Mouse (Mus musculus): Measurements from ENCODE around the gene Gm4985.
"Not testable (repeated sequence)": the region's sequence is repeated elsewhere in the genome, so short reads cannot be mapped to it uniquely, and the experiment has no call there.

Gm4985 gene

GRCm38 (mm10) chrX:23958834-23959233, at the start of gene Gm4985:
TSS of gene Gm4985 (minus strand) at chrX:23958934.
- DNase-seq (ENCODE audit: low spot score in 2 of 2): not testable (repeated sequence)

- no peak for DNase-seq (ENCODE audit: low spot score in 2 of 2)
Measured at GRCm38 (mm10) chrX:23954161-23954560, 4.6 kb downstream of the Gm4985 start.

Data from frontal cortex, postnatal 36 days (tissue).